Mouse (Mus musculus) embryonic fibroblast, embryonic 13.5 days (primary cell): ENCODE data around the gene Tmem165. TPM values are rescaled to one million over a fixed set of nuclear protein-coding genes. Genes with fewer than 3 reads are reported as not detected.

Experiments used
- H3K27ac ChIP-seq: 2 replicates; pipeline ENCODE4 v1.5.1; 2012; ENCODE audit warnings: low read length, control low read depth, inconsistent platforms; ENCODE audit not compliant: insufficient read depth
- H3K4me1 ChIP-seq: 2 replicates; pipeline ENCODE4 v1.6.1; 2011; ENCODE audit warnings: low read length; ENCODE audit not compliant: control insufficient read depth, insufficient read depth
- H3K4me3 ChIP-seq: 2 replicates; pipeline ENCODE4 v1.5.1; 2011; ENCODE audit warnings: mild to moderate bottlenecking, control low read depth, low read length; ENCODE audit not compliant: insufficient read depth
- CTCF ChIP-seq: IDR thresholded peaks from 2 replicates; pipeline ENCODE4 v1.5.1; 2011; ENCODE audit warnings: mild to moderate bottlenecking, control low read depth, low read length, moderate library complexity, borderline replicate concordance; ENCODE audit not compliant: insufficient read depth
- POLR2A ChIP-seq: IDR thresholded peaks from 2 replicates; pipeline ENCODE4 v1.6.1; 2011; ENCODE audit warnings: low read depth, mild to moderate bottlenecking, control low read depth, low read length, moderate library complexity
- polyA plus RNA-seq: library from polyadenylated mRNA; stranded (reverse); fragments of >200 nt; gene quantifications from 2 replicates; pipeline ENCODE4 v1.2.4, GENCODE M21; 2011; ENCODE audit warnings: low read depth; ENCODE audit not compliant: missing spikeins, insufficient read length

Gene Tmem165
- polyA plus RNA-seq, 1 experiment = 174 TPM

DNA sequence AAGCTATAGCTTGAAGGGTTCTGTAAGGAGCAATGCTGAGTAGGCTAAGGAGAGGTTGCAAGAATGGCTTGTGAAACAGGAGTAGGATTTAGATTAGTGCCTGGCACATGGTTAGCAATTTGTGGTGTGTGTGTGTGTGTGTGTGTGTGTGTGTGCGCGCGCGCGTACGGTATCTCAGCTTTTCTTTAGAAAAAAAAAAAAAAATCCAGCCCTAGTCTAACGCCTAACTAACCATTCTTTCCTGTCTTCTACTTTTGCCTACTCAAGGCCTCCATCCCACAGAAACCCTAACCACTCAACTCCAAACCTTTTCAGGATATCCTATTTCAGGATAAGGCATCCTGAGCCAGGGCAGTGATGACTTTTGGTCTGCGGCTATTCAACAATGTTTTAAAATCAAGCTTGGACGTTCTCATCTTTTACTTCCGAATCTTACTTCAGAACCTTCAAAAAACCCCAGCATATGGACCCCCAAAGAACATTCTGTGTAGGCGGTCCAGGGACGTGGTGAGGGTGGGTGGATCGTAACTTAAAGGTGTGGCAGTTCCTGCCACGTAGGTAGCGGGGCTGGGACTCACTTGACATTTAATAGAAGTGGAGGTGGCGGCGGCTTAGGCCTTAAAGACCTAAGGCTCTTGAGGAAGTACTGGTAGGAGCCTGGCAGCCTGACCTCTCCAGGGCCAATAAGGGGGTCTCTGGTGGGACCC, 484 bp upstream of the Tmem165 start:
- no peak overlapping the region for H3K27ac ChIP-seq
- TF ChIP-seq POLR2A (no peak), CTCF (no peak)
- H3K4me1 ChIP-seq = peaks cover 2% of the 10 kb centered on the region
- peak overlapping the region; percentile 96 for H3K4me3 ChIP-seq

DNA sequence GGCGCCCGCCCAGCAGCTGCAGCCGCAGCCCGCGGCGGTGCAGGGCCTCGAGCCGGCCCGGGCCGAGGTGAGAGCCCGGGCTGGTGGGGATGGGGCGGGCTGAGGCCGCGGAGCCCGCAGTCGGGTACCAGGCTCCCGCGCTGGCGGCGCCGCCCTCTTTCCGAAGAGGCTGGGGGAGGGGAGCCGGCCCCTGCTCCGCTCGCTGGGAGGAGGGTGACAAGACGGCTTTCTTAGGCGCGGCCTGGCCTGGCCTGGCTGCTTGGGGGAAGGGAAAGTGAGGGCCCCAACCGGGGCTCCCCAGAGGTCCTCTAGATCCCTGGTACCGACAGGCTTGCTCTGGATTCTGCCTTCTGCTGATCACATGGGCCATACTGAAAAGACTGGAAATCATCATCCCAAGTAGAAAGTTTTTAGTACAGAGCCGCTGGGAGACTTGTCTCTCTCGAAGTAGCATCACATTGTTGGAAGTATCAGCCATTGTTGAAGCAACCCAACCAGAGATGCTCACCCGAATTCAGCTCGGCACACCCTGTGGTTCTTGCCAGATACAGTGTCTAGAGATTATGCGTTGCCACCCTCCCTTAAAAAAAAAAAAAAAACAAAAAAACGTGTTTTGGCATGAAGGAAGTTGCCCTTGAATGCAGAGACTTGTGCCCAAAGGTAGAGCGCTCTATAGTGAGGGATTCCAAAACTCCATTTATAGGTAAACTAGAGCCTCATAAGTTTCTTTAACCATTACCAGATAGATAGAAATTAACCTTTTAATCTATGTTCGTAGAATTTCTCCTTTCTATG, 803 bp downstream of the Tmem165 start:
- Histone ChIP-seq H3K4me1 (peaks cover 4% of the 10 kb centered on the region), H3K27ac (peak overlapping the region; percentile 76), H3K4me3 (peak overlapping the region; percentile 96)
- TF ChIP-seq CTCF (no peak), POLR2A (no peak)

DNA sequence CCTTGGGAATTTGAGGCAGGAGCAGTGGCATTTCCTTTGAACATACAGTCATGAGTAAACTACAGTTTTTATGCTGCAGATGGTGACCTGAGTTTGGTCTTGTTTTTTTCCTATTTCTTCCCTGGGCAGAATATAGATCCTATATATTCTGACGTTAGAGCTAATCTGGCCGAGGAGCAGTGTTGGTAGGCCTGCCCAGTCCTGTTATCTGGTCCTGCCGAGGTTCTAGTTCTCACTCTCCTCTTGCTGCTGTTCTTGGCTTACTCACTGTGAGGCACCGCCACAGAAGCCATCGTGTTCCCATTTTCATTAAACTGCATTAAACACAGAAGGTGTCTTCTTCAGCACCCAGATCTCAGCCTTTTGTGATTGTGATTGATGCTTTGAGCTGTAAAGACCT, 4.2 kb downstream of the Tmem165 start:
- H3K4me1 ChIP-seq = peaks cover 4% of the 10 kb centered on the region
- H3K4me3 ChIP-seq = no peak overlapping the region
- no peak overlapping the region for H3K27ac ChIP-seq
- TF ChIP-seq POLR2A = no peak
- no peak for TF ChIP-seq CTCF

DNA sequence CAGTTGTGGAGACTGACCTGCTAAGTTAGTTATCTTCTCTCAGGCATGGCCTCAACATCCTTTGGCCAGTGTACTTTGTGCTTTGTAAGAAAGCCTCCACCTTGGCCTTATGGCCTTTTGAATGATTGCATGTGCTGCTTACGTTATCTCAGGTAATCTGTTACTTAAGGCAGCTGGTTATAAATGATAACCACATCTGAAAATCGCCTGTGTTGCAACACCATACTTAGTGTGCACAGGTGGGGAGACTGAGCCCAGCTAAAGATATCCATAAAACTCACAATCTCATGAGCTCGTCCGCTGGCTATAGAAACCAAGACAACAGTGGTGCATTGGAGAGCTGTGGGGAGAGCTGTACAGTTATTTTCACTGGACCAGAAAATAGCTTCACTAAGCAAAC, 6.9 kb downstream of the Tmem165 start:
- TF ChIP-seq CTCF (no peak), POLR2A (no peak)
- no peak overlapping the region for H3K27ac ChIP-seq
- H3K4me1 ChIP-seq = peaks cover 4% of the 10 kb centered on the region
- no peak overlapping the region for H3K4me3 ChIP-seq

DNA sequence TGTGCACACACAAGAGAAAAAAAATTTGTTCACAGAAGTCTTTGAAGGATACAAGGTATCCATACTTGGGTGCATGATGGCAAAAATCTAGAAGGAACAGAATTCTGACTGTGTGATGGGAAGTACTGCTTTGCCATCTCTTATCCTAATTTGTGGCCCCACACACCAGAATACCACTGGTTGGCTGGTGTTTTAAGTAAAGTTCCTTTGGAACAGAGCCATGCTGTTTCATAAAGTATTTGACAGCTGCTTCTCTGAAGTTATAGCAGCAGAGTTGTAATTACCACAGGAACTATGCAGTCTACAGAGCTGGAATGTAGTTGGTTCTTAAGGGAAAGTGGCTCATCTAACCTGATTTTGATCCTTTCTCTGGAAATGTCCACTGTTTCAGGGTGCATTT, 9.4 kb downstream of the Tmem165 start:
- H3K4me1 ChIP-seq = peaks cover 4% of the 10 kb centered on the region; the same call in 1 of the 2 replicates
- H3K4me3 ChIP-seq = no peak overlapping the region
- TF ChIP-seq POLR2A = no peak
- TF ChIP-seq CTCF = no peak
- no peak overlapping the region for H3K27ac ChIP-seq

DNA sequence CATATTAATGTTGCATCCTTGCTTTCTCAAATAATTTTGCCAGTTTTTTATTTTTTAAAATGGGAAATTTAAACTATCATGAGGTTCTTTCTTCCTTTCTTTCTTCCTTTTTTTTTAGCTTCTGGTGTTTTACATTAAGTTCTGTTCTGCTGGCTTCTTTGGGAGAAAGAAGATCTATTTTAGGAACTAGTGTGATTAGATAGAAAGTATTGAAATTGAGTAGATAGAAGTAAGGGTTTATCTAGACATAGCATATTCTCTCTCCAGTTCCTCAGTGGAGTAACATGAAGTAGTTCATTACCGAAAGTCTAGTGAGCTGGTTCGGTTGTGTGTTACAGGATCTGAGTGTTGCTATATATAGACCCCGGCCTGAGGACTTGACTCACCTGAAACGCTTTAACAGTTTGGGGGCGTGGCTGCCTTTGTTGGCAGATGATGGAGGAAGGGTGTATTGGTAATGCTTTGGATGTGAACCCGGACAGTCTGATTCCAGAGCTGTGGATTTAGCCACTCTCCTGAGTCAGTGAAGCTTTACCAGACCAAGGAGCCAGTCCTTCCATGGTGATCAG, 10.8 kb downstream of the Tmem165 start:
- Histone ChIP-seq H3K27ac (no peak overlapping the region), H3K4me3 (no peak overlapping the region), H3K4me1 (peaks cover 3% of the 10 kb centered on the region; the same call in 1 of the 2 replicates)
- no peak for TF ChIP-seq CTCF
- no peak for TF ChIP-seq POLR2A

DNA sequence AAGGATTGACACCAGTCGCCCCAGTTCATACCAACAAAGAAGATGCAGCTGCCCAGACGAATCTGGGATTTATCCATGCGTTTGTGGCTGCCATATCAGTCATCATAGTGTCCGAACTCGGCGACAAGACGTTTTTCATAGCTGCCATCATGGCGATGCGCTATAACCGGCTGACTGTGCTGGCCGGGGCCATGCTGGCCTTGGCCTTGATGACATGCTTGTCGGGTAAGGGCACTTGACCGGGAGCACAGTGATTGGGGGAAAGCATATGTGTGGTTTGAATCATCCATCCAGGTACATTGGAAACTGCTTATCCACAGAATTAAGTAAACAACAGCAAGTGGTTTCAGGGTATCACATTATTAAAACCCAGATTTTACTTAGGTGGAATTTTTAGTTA, 15.7 kb downstream of the Tmem165 start:
- Histone ChIP-seq H3K4me1 (no peaks in the 10 kb centered on the region), H3K27ac (no peak overlapping the region), H3K4me3 (no peak overlapping the region)
- TF ChIP-seq POLR2A (no peak), CTCF (no peak)

DNA sequence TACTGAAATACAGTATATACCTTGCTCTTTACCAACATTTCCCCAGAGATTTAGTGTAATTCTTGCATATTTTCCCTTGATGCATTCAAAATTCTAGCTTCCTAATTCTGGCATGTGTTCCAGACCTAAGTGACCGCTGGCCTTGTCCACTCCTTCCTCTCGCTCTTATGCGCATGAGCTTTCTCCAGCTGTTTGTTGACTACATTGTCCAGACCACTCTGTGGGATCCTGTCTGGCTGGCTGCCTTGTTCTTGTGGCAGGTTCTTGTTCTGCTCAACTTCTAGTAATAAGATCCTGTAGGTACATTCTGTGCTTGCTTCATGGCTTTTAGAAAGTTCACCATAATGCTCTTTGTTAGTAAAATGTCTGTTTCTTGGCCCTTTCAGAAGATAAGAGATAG, 19.5 kb downstream of the Tmem165 start:
- Histone ChIP-seq H3K27ac (no peak overlapping the region), H3K4me3 (no peak overlapping the region), H3K4me1 (no peaks in the 10 kb centered on the region)
- TF ChIP-seq POLR2A (no peak), CTCF (no peak)

DNA sequence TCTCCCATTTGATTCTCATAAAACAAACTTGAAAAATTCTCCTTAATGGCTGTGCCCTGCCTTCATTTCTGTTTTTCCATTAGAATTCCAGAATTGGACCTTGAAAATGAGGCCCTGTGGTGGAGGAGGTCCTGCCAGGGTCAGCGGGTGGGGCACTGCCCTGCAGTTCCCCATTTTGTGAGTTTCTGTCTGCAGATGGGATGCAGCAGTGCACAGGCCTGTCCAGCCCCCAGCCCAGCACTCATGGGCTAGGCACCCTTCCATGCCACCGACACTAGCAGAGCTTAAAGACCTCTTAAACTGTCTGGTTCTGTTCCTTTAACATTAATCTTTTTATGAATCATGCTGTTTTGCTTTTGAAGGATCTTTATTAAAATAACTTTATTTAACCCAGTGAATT, 22.2 kb downstream of the Tmem165 start:
- Histone ChIP-seq H3K4me1 (no peaks in the 10 kb centered on the region), H3K27ac (no peak overlapping the region), H3K4me3 (no peak overlapping the region)
- TF ChIP-seq POLR2A (no peak), CTCF (no peak)

DNA sequence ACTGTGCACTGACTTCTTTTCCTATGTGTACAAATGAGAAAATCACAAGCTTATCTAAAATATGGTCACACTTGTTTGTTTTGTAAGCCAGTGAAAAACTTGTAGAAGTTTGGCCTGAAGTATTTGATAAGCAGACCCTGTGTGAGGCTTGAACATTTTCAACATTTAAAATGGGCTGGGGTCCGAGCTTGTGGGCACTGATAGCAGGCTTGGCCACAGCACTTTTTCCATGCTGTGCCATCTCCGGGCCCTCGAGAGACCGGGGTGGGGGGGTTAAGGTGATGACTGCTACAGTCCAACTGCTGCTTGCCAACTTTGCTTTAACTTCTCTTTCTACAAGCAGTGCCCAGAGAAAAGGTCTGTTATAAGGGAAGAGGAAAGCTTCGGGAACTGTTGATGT, 24.4 kb downstream of the Tmem165 start:
- no peak overlapping the region for H3K4me3 ChIP-seq
- no peaks in the 10 kb centered on the region for H3K4me1 ChIP-seq

More for the DNA sequence above, 24.4 kb downstream of the Tmem165 start:
- no peak overlapping the region for H3K27ac ChIP-seq
- TF ChIP-seq CTCF (no peak), POLR2A (no peak)
